Mouse (Mus musculus): ENCODE measurements around the gene Zfp36l2.
"Not testable (repeated sequence)": the region's sequence is repeated elsewhere in the genome, so short reads cannot be mapped to it uniquely, and the experiment has no call there.

Zfp36l2 gene

DNA sequence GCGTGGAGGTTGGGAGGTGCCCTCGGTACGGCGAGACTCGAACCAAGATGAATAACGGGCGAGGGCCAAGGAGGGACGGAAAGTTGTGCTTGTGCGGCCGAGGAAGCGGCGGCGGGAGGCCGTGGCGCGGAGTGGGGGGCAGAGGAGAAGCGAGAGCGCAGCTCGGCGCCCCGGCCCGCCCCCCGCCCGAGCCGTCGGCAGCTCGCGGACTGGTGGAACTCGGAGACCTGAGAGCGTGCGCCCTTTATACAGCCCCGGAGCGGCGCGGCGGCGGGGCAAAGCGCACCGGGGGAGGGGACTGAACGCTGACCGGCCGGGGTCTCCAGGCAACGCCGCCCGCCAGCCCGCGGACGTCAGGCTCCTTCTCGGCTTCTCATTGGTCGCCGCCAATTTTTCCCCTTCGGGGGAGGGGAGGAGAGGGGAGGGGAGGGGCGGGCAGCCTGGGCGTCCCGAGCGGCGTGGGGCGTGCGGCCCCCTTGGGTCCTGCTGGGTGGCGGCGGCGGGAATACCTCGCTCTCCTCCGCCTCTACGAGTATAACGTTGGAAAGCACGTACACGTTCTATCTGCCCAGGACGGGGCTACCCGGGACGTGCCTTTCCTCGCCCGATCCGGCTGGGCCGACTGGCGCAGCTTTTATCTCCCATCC lies at the start of gene Zfp36l2:
TSS of gene Zfp36l2 (minus strand) at position 221 of the 647 bp plus-strand sequence.
- peak; percentile 93 for DNase-seq (ENCODE audit: low spot score)

DNA sequence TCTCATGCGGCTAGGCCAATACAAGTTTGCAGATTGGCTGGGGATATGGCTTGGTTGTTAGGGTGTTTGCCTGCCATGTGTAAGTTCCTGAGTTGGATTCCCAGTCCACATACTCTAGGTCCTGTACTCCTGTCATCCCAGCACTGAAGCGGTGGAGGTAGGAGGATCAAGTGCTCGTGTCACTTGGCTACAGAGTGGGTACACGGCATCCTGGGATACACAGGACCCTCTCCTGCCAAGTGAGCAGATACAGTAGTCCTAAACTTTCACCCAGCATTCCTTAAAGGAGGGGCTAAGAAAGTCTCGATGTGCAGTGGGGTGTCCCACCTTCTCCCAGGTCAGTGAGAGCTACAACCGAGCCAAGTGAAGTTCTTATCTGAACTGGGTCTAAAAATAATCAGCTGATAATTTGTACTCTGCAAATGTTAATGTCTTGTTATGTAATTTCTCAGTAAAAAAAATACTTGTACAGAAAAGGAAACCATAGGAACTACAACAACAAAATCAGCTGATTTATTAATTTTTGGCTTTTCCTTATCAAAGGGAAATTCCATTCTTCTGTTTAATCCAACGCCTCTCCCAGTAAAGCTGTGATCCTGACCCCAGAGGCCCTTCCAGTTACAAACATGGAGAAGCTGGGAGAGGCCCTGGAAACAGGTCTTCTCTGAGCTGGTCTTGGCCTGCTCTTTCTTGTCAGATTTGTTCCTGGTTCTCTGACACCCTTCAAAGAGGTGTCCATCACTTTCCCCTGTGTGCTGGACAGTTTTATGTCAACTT lies 49.2 kb upstream of the Zfp36l2 start:
- no peak for DNase-seq (ENCODE audit: low spot score)

DNA sequence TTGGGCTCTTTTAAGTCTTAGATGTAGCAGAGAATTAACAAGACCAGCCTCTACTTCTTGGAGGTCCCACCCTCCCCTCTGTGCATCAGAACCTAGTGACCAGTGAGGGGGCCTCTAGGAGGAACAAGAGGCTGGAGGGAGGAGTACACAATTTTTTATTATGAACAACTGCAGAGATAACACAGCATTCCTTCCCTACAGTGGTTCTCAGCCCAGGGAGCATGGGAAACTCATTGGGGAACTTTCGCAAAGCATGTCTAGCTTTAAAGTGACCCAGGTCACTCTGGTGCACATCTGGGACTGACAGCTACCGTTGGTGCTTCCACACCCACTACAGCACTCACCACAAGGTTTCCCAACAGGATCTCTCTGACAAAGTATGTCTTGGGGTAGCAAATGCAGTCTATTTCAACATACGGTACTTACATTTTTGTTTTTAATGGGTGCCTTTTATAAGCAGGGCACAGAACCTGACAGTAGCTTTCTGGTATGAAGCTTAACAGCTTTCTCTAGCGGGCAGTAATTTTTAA lies 47.7 kb upstream of the Zfp36l2 start:
- no peak for DNase-seq (ENCODE audit: low spot score)

DNA sequence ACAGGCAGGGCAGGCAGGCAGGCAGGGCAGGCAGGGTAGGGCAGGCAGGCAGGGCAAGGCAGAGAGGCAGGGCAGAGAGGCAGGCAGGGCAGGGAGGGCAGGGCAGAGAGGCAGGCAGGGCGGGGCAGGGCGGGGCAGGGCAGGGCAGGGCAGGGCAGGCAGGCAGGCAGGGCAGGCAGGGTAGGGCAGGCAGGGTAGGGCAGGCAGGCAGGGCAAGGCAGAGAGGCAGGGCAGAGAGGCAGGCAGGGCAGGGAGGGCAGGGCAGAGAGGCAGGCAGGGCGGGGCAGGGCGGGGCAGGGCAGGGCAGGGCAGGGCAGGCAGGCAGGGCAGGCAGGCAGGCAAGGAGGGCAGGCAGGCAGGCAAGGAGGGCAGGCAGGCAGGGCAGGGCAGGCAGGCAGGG lies 47.0 kb upstream of the Zfp36l2 start:
- not testable (repeated sequence) for DNase-seq (ENCODE audit: low spot score)

DNA sequence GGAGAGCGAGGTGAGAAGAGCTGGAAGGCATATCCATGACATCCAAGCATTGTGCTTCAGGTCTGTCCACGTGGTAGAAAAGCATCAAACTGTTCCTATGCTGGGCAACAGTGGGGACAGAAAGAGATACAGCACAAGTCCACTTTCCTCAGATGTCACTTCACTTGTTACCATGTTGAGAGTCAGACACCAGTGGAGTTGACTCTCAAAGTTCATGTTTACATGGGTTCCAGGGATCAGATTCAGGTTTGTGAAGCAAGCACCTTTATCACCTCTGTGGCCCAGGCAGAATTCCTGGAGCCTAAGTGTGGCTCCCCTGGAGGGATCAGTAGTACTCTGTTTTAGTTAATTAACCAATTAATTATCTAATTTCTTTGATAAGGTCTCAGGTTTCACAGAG lies 46.0 kb upstream of the Zfp36l2 start:
- DNase-seq (ENCODE audit: low spot score) = no peak

DNA sequence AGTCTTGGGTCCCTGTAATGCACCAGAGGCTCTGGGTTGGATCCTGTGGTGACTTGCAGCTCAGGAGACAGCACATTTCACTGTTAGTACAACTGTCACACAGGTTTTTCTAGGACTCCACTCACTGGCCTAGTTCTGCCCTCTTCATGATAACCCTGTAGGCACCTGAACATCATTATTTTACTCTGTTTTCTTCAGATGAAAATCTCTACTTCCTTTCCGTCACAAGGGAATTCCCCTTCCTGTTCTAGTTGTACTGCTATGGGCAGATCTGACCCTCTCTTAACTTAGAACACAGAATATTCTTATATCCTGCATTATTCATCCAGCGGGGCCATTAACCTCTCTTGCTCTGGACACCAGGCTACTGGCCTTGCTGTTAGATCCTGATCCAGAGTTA lies 43.6 kb upstream of the Zfp36l2 start:
- DNase-seq (ENCODE audit: low spot score) = no peak

DNA sequence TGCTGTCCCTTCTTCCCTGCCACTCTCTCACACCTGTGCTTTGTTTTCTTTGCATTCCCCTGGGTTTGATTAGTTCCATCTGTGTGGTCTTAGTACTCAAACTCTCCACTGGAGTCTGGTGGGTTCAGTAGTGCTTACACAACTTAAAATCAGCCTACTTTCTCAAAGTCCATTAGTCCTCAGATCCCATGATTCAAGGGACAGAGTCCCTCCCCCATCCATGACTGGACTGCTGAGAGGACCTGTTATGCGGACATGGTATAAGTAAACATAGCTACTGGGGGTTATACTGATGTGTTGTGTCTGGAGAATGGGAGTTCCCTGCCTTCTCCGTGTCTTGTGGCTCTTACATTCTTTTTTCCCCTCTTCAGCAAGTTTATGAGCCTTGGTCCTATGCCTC lies 40.5 kb upstream of the Zfp36l2 start:
- DNase-seq (ENCODE audit: low spot score) = no peak

DNA sequence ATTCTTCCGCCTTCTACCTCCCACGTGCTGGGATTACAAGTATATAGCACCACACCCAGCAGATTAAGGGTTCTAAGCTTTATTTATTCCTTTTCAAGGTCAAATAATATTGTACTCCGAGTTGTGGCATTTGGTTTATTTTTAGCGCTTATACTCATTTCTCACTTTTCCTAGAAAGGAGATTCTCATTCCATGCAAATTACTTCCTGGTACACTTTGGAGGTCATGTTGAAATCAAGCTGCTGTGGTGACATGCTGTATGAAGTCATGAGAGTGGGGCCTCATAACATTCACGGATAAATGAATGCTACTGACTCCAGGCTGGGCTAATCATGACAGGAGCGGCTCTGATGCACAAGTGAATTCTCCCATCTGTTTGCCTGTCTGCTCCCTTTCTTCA lies 38.9 kb upstream of the Zfp36l2 start:
- no peak for DNase-seq (ENCODE audit: low spot score)

DNA sequence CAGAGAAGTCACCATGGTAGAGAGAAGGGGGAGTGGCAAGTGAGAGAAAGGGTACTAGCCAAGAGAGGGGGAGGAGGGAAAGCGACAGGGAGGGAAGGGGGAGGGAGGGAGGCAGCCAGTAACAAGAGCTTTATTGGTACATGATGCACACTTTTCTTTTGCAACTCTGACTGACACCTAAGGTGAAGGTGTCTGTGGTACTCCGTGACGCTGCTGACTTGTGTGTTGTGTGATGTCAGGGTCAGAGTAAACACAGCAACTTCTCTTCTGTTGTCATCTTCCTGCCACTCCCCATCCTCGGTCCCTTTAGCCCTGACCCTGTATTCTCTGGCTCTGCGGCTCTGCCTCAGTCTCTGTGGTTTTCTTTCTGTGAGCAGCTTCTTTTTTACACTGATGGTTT lies 38.5 kb upstream of the Zfp36l2 start:
- no peak for DNase-seq (ENCODE audit: low spot score)

DNA sequence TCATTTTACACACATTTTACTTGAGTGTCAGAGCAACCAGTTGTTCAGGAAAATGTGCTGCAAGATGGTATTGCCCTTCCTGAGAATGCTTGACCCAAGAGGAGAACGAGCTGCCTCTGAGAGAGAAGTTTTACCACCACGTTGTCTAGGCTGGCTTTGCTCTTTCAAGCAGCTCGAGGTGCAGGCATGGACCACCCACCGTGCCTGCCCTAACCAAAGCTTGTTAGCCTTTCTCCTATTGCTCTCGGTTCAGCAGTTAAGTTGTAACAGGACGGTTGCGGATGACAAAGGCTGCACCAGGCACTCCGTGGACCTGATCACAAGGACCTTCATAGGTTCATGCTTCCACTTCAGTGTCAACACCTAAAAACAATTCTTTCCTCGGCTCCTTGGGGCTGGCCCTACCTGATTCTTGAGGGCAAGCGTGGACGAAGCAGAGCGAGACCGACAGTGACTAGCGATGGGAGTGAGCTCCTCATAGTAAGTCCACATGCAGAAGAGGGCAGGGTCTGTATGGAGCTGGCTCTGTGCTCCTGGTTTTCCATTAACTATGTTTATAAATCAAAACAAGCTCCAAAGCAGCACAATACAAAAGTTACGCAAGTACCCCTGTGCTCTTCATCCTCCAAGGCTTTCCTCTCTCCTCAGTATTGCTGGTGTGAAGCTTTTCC lies 36.6 kb upstream of the Zfp36l2 start:
- DNase-seq (ENCODE audit: low spot score) = no peak

DNA sequence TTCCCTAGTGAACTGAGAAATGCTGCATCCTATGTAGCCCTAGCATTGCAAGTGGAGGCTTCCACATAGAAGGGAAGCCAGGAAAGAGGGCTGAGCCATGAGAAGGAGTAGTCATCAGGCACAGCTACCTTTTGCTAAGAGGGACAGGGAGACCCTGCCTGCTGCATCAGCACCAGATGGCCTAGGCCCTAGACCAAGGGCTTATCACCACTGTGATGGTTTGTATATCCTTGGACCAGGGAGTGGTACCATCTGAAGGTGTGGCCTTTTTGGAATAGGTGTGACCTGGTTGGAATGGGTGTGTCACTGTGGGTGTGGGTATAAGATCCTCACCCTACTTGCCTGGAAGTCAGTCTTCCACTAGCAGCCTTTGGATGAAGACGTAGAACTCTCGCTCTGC lies 31.1 kb upstream of the Zfp36l2 start:
- not testable (repeated sequence) for DNase-seq (ENCODE audit: low spot score)

DNA sequence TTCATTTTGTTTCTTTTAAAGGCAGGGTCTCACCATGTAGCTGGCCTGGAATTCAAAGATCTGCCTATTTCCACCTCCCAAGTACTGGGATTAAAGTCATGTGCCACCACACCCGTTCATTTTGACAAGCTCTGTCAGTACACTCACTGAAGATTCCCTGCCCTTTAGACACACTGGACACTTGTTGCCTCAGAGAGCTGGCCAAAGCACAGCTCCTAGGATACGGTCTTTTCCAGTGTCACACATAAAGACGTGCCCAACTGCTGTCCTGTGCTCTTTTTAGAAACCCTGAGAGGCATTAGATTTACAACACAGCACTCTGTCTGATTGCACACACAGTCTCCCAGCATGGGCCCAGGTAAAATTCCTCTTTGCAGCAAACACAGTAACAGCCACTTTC lies 29.9 kb upstream of the Zfp36l2 start:
- DNase-seq (ENCODE audit: low spot score) = no peak

DNA sequence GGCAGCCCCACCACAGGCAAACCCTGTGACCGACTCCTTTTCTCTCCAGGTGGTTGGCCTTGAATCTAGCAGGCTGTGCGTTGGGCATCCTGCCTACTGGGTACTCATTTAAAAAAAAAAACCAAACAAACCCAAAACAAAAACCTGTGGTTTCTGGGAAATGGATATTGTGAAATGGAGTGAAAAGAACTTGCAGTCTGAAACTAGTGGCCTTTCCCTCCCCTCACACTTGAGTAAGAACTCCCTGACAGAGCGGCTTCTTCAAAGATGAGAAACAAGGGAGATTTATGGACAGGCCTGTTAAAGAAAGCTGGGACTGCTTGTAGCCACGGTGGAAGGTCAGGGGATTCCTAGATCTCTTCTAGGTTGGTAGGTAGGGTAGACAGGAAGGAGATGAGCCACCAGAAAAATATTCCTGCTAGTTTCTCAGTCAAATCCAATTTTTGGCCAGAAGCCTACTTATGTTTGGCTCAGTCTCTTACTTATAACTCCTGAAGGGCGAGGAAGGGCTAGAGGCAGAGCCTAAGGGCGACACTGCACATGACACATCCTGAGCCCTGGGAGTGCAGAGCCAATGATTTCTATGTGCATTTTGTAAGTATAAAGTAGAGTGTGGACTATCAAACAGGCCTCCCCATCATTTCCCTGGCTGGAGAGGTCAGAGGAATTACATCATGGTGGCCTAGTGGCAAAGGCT lies 27.7 kb upstream of the Zfp36l2 start:
- DNase-seq (ENCODE audit: low spot score) = no peak

DNA sequence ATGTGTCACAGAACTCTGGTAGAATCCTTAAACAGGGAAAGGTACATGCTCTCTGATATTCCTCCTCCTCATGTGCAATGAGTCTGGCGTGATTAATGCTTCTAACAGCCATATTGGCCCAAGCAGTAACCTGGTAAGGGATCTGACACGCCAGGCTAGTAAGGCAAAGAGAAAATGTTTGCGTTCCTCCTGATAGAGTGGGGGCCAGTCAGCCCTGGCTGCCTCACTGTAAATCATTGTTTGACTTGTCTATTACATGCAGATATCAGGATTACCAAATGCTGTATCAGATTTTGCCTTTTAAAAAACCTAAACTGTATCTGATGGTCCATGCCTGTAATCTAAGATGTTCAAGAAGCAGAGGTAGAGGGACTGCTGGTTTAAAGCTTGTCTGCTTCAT lies 25.7 kb upstream of the Zfp36l2 start:
- no peak for DNase-seq (ENCODE audit: low spot score)

DNA sequence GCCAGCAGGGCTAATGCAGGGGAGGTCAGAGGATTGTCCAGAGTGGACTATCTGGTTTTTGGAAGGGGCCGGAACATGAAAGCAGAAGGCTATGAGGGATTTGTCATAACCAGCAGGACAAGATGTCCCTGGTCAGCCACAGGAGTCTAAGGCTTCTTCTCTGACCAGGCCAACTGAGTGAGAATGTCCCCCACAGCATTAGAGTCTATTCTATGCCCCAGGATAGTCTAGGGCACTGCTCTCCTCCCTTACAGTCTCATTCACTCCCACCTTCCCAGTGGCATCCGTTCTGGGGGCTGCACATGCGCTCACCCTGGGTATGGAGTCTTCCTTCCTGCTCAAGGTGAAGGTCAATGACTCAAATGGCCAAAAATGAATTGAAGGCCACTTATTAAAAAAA lies 19.9 kb upstream of the Zfp36l2 start:
- DNase-seq (ENCODE audit: low spot score) = no peak

DNA sequence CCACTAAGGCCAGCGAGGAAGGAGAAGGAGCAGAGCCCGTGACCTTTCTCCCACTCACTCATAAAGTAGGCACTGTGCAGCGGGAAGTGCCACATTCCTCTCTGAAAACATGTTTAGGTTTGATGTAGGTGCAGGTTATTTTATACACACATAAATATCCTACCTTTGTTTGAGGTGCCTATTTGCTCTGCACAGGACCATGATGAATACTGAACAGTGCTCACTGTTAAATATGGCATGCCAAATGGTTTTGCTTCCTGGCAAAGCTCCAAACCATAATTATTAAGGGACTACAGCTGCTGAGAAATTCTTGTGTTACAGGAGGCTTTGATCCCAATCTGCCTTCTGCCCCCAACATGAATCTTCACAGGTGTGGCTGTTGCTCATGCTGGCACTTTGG lies 18.5 kb upstream of the Zfp36l2 start:
- DNase-seq (ENCODE audit: low spot score) = no peak

DNA sequence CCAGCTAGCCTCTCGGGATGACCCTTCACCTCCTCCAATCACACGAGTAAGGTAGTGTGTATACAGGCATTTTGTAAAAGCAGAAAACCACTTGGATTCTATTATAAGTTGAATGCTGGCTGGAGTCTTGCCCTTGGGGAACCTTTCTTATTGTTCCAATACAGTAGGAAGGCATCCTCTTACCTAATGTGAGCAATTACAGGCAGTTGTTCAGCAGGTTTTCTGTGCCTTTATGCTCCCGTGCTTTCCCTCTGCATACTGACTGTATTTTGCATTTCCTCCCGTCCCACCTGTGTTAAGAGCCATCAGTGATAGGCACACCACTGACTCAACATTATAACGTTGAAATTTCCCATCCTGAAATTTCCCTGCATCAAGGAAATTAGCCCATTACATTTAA lies 17.2 kb upstream of the Zfp36l2 start:
- no peak for DNase-seq (ENCODE audit: low spot score)

DNA sequence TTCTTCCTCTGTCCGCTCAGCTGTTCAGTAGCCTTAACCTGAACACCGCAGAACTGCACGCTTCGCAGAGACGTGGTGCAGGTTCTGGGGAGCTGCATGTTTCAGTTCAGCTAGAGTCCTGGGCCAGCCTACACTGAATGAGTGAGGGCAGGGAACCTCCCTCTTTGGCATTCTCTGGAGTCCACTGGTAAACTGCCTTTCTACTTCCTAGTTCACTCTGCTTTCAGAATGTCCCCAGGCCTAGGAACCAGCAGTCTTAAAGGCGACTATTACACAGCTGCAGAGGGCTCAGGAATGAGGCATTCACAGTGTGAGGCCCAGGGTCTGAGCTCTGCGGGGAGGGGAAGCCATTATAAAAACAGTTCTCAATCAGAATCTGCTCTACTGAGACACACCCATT lies 15.6 kb upstream of the Zfp36l2 start:
- no peak for DNase-seq (ENCODE audit: low spot score)

DNA sequence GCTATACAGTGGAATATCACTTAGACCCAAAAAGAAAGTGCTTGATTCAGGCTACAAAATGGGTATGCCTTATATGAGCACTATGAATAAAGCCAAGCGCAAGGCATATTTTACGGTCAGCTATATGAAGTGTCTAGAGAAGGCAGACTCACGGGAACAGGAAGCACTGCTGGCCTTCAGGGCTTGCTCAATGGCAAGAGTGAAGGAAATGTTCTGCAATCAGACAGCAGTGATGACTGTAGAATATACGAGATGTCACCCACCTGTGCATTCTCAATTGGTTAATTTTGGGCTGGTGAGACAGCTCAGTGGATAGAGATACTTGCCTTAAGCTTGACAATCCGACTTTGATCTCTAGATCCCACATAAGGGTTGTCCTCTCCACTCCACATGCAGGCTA lies 13.4 kb upstream of the Zfp36l2 start:
- DNase-seq (ENCODE audit: low spot score) = no peak

DNA sequence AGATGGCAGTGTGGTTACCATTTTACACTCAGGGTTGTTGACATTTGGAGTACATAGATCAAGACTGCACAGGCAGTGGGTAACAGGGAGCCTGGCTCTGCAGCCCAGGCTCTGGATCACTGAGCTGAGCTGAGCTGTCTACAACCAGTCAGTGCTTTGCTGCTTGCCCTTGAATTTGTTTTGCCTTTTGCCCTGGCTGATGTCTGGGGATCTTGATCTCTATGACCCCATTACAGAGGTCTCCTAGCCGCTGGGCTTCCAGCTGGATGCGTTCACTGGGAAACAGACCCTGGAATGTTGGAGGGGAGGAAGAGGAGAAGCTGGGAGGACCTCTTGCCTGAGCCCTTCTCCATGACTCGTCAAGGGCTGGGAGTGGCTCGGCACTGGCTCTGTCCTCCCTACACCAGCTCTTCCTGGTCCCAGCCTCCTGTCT lies 10.2 kb upstream of the Zfp36l2 start:
- DNase-seq (ENCODE audit: low spot score) = no peak

DNA sequence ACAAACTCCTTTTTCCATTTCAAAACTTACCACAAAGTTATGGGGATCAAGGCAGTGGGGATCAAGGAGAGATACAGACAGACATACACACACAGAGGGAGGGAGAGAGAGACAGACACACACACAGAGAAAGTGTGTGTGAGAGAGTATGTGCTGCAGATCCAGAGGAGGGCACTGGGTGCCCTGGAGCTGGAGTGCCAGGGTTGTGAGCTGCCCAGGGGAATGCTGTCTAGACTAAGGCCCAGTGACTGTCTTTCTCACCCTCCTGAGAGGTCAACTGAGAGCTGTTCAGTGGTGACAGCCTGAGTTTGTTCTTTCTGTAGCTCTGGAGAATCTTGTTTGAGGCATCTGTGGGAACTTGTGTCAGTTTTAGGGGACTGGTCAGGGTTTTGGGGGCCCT lies 8.6 kb upstream of the Zfp36l2 start:
- no peak for DNase-seq (ENCODE audit: low spot score)

DNA sequence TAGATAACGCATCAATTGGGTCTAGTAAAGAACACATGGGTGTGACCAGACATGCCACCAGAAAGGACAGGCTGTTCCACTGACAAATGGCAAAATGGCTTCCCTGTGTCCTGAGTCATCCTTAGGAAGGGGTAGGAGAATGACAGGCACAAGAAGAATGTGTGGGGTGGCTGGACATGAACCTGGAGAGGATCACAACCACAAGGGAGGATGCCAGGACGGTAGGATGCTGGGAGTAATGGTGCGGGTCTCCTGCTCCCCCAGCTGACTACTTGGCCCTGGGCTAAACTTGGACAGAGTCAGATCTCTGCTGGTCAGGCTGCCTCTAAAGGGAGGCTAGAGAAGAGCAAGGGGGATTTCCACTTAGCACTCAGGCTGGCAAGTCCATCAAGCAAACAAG lies 8.1 kb upstream of the Zfp36l2 start:
- DNase-seq (ENCODE audit: low spot score) = no peak

DNA sequence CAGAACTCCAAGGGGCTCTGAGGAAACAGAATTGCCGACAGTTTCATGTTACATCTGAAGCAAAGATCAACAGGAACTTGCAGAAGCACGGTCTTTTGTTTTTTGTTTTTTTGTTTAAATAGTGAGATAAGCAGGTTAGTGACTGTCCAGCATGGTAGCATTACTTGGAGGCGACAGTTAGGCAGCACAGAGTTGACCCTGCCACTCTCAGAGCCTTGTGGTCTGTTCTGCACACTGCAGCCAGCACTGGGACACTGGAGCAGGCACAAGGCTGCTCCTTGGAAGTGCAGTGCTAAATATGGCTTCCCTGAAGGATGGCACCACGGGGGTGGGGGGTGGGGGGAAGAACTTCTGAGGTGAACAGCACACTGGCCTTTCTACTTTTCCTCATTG lies 7.3 kb upstream of the Zfp36l2 start:
- no peak for DNase-seq (ENCODE audit: low spot score)

All from urinary bladder, postnatal 10 days (tissue).